Mouse (Mus musculus) hindbrain, embryonic 14.5 days (tissue): Measurements from ENCODE around the gene Apod. TPM values are rescaled to one million over a fixed set of nuclear protein-coding genes. Genes with fewer than 3 reads are reported as not detected.

ENCODE experiments used
- ATAC-seq: fragments of 200-750 bp; cut with Nextera tagmentation; 2 replicates; pipeline ENCODE4 v1.8.0; 2017; ENCODE audit warnings: moderate number of reproducible peaks, mild to moderate bottlenecking, moderate TSS enrichment, moderate library complexity; ENCODE audit not compliant: low FRiP score
- DNase-seq: peaks from one replicate; pipeline ENCODE4 v3.0.0-alpha.2; 2015; ENCODE audit warnings: low spot score
- H3K27ac ChIP-seq: fragments of 300-500 bp; sonication (generic); 2 replicates; pipeline ENCODE4 v1.5.1; 2014; ENCODE audit warnings: mild to moderate bottlenecking, moderate library complexity
- H3K27me3 ChIP-seq: fragments of 300-500 bp; sonication (generic); 2 replicates; pipeline ENCODE4 v1.6.1; 2014; ENCODE audit warnings: mild to moderate bottlenecking, low read length, mixed read lengths; ENCODE audit not compliant: control insufficient read depth, insufficient read depth
- H3K36me3 ChIP-seq: fragments of 300-500 bp; sonication (generic); replicated peaks from 2 replicates; pipeline ENCODE4 v1.6.1; 2014; ENCODE audit not compliant: control insufficient read depth, insufficient read depth
- H3K4me1 ChIP-seq: fragments of 300-500 bp; sonication (generic); replicated peaks from 2 replicates; pipeline ENCODE4 v1.6.1; 2014; ENCODE audit warnings: antibody characterized with exemption, low read length, mixed read lengths; ENCODE audit not compliant: control insufficient read depth, insufficient read depth
- H3K4me2 ChIP-seq: fragments of 300-500 bp; sonication (generic); replicated peaks from 2 replicates; pipeline ENCODE4 v1.6.1; 2014; ENCODE audit warnings: mild to moderate bottlenecking, moderate library complexity
- H3K4me3 ChIP-seq: fragments of 300-500 bp; sonication (generic); replicated peaks from 2 replicates; pipeline ENCODE4 v1.5.1; 2014; ENCODE audit warnings: mild to moderate bottlenecking, low read length
- H3K9ac ChIP-seq: fragments of 300-500 bp; sonication (generic); 2 replicates; pipeline ENCODE4 v1.6.1; 2014
- H3K9me3 ChIP-seq: fragments of 300-500 bp; sonication (generic); 2 replicates; pipeline ENCODE4 v1.6.1; 2016; ENCODE audit warnings: low read length; ENCODE audit not compliant: control insufficient read depth
- WGBS: fragments of 180-500 bp; shearing (Covaris S2); extraction: QIAGEN DNeasy Blood & Tissue Kit; methylation state at CpG from one replicate; pipeline ENCODE4 v1.1.7; 2014; 5-methylcytosine and 5-hydroxymethylcytosine counted together
- polyA plus RNA-seq: library from polyadenylated mRNA; unstranded; fragments of >200 nt; fragmentation: Nextera tagmentation; extraction: Ambion mirVana; gene quantifications from 2 replicates; pipeline ENCODE4 v1.2.1, GENCODE M21; 2014

Gene Apod
- polyA plus RNA-seq, 1 experiment from 2014 or later, result 76.7 TPM

- Histone ChIP-seq H3K27ac (no peak overlapping the region), H3K4me1 (peaks cover 24% of the 10 kb centered on the region), H3K4me2 (no peak overlapping the region), H3K9ac (no peak overlapping the region), H3K9me3 (no peaks in the 10 kb centered on the region), H3K4me3 (no peak overlapping the region), H3K36me3 (no peaks in the 10 kb centered on the region), H3K27me3 (no peaks in the 10 kb centered on the region)
- 28% methylated on average over 11 of the region's 11 CpGs for WGBS
- ATAC-seq, result peak; percentile 48; the same call in 1 of the 2 replicates
- peak; percentile 25 for DNase-seq
Observed at GRCm38 (mm10) chr16:31299164-31299959, 15.2 kb downstream of the Apod start.

- no peak overlapping the region for H3K4me2 ChIP-seq
- DNase-seq (no peak), ATAC-seq (no peak)
- no peak overlapping the region for H3K27ac ChIP-seq
- no peak overlapping the region for H3K9ac ChIP-seq
- H3K4me3 ChIP-seq, result no peak overlapping the region
- H3K4me1 ChIP-seq, result peaks cover 24% of the 10 kb centered on the region
- H3K27me3 ChIP-seq, result no peaks in the 10 kb centered on the region
- 93% methylated on average over 7 of the region's 7 CpGs for WGBS
- H3K9me3 ChIP-seq, result no peaks in the 10 kb centered on the region
- H3K36me3 ChIP-seq, result no peaks in the 10 kb centered on the region
Observed at GRCm38 (mm10) chr16:31297113-31297512, 17.5 kb downstream of the Apod start.

GRCm38 (mm10) chr16:31293761-31294160 lies 20.8 kb downstream of the Apod start:
- no peak for ATAC-seq
- no peaks in the 10 kb centered on the region for H3K36me3 ChIP-seq
- no peak overlapping the region for H3K4me2 ChIP-seq
- peaks cover under 1% of the 10 kb centered on the region; the same call in 1 of the 2 replicates for H3K4me1 ChIP-seq
- H3K27me3 ChIP-seq, result no peaks in the 10 kb centered on the region
- H3K9me3 ChIP-seq, result no peaks in the 10 kb centered on the region
- WGBS, result 84% methylated on average over 4 of the region's 4 CpGs
- H3K4me3 ChIP-seq, result no peak overlapping the region
- no peak for DNase-seq
- no peak overlapping the region for H3K27ac ChIP-seq
- no peak overlapping the region for H3K9ac ChIP-seq

GRCm38 (mm10) chr16:31290751-31291365 lies 23.8 kb downstream of the Apod start:
- 86% methylated on average over 7 of the region's 7 CpGs for WGBS
- no peak for DNase-seq
- H3K27ac ChIP-seq, result 0 out of 2 replicates have a peak overlapping the region, but pooled peaks have one; percentile 8
- no peaks in the 10 kb centered on the region for H3K27me3 ChIP-seq
- no peak overlapping the region for H3K4me2 ChIP-seq
- no peaks in the 10 kb centered on the region for H3K36me3 ChIP-seq
- H3K9ac ChIP-seq, result no peak overlapping the region
- no peak overlapping the region for H3K4me3 ChIP-seq
- no peak for ATAC-seq
- H3K9me3 ChIP-seq, result no peaks in the 10 kb centered on the region
- H3K4me1 ChIP-seq, result no peaks in the 10 kb centered on the region

- no peak overlapping the region for H3K4me2 ChIP-seq
- H3K27me3 ChIP-seq, result no peaks in the 10 kb centered on the region
- no peaks in the 10 kb centered on the region for H3K9me3 ChIP-seq
- H3K9ac ChIP-seq, result no peak overlapping the region
- no peaks in the 10 kb centered on the region for H3K4me1 ChIP-seq
- no peak for ATAC-seq
- DNase-seq, result peak; percentile 56
- H3K27ac ChIP-seq, result 0 out of 2 replicates have a peak overlapping the region, but pooled peaks have one; percentile 8
- H3K36me3 ChIP-seq, result no peaks in the 10 kb centered on the region
- no peak overlapping the region for H3K4me3 ChIP-seq
- 69% methylated on average over 10 of the region's 10 CpGs for WGBS
Observed at GRCm38 (mm10) chr16:31290281-31290680, 24.3 kb downstream of the Apod start.

GRCm38 (mm10) chr16:31287712-31288111 lies 26.9 kb downstream of the Apod start:
- WGBS, result 83% methylated on average over 3 of the region's 3 CpGs

GRCm38 (mm10) chr16:31286801-31287488 lies 27.7 kb downstream of the Apod start:
- ATAC-seq (no peak), DNase-seq (no peak)
- Histone ChIP-seq H3K4me3 (no peak overlapping the region), H3K27me3 (no peaks in the 10 kb centered on the region), H3K9ac (no peak overlapping the region), H3K27ac (no peak overlapping the region), H3K36me3 (no peaks in the 10 kb centered on the region), H3K4me1 (no peaks in the 10 kb centered on the region), H3K4me2 (no peak overlapping the region), H3K9me3 (no peaks in the 10 kb centered on the region)
- WGBS, result 98% methylated on average over 11 of the region's 11 CpGs

More at GRCm38 (mm10) chr16:31287712-31288111, 26.9 kb downstream of the Apod start:
- DNase-seq, result no peak
- Histone ChIP-seq H3K4me1 (no peaks in the 10 kb centered on the region), H3K36me3 (no peaks in the 10 kb centered on the region), H3K9ac (no peak overlapping the region), H3K27me3 (no peaks in the 10 kb centered on the region), H3K27ac (no peak overlapping the region), H3K9me3 (no peaks in the 10 kb centered on the region), H3K4me2 (no peak overlapping the region), H3K4me3 (no peak overlapping the region)
- ATAC-seq, result no peak

GRCm38 (mm10) chr16:31281981-31282380 lies 32.6 kb downstream of the Apod start:
- H3K27me3 ChIP-seq, result no peaks in the 10 kb centered on the region
- H3K4me1 ChIP-seq, result no peaks in the 10 kb centered on the region
- H3K4me2 ChIP-seq, result no peak overlapping the region
- H3K27ac ChIP-seq, result no peak overlapping the region
- no peak overlapping the region for H3K9ac ChIP-seq
- ATAC-seq (no peak), DNase-seq (no peak)
- no peaks in the 10 kb centered on the region for H3K9me3 ChIP-seq
- no peaks in the 10 kb centered on the region for H3K36me3 ChIP-seq
- no peak overlapping the region for H3K4me3 ChIP-seq
- 79% methylated on average over 2 of the region's 2 CpGs for WGBS

GRCm38 (mm10) chr16:31280176-31280575 lies 34.4 kb downstream of the Apod start:
- no peak overlapping the region for H3K4me2 ChIP-seq
- H3K36me3 ChIP-seq, result no peaks in the 10 kb centered on the region
- no peaks in the 10 kb centered on the region for H3K4me1 ChIP-seq
- no peak overlapping the region for H3K4me3 ChIP-seq
- 86% methylated on average over 4 of the region's 4 CpGs for WGBS
- no peaks in the 10 kb centered on the region for H3K9me3 ChIP-seq
- DNase-seq, result no peak
- no peak for ATAC-seq
- no peaks in the 10 kb centered on the region for H3K27me3 ChIP-seq
- H3K27ac ChIP-seq, result no peak overlapping the region
- no peak overlapping the region for H3K9ac ChIP-seq
